Mouse (Mus musculus) kidney, postnatal 0 days (tissue): ENCODE measurements around the gene Snw1. TPM values are rescaled to one million over a fixed set of nuclear protein-coding genes. Genes with fewer than 3 reads are reported as not detected.

ENCODE experiments used
- ATAC-seq: fragments of 200-750 bp; cut with Nextera tagmentation; replicated peaks from 2 replicates; pipeline ENCODE4 v1.8.0; 2017; ENCODE audit warnings: low read depth, moderate number of reproducible peaks, moderate TSS enrichment, moderate library complexity; ENCODE audit not compliant: low FRiP score
- DNase-seq: peaks from one replicate; pipeline ENCODE4 v3.0.0-alpha.2; 2016; ENCODE audit warnings: low spot score
- H3K27ac ChIP-seq: fragments of 300-500 bp; sonication (generic); 2 replicates; pipeline ENCODE4 v1.5.1; 2014; ENCODE audit warnings: mild to moderate bottlenecking
- H3K27me3 ChIP-seq: fragments of 300-500 bp; sonication (generic); 2 replicates; pipeline ENCODE4 v1.6.1; 2014; ENCODE audit warnings: low read length, mixed read lengths; ENCODE audit not compliant: insufficient read depth
- H3K36me3 ChIP-seq: fragments of 300-500 bp; sonication (generic); 2 replicates; pipeline ENCODE4 v1.6.1; 2014; ENCODE audit warnings: low read length, mixed read lengths; ENCODE audit not compliant: insufficient read depth
- H3K4me1 ChIP-seq: fragments of 300-500 bp; sonication (generic); replicated peaks from 2 replicates; pipeline ENCODE4 v1.6.1; 2014; ENCODE audit warnings: antibody characterized with exemption, low read length, mixed read lengths; ENCODE audit not compliant: insufficient read depth
- H3K4me2 ChIP-seq: fragments of 300-500 bp; sonication (generic); 2 replicates; pipeline ENCODE4 v1.6.1; 2014; ENCODE audit warnings: mild to moderate bottlenecking, low read length, moderate library complexity, mixed read lengths
- H3K4me3 ChIP-seq: fragments of 300-500 bp; sonication (generic); replicated peaks from 2 replicates; pipeline ENCODE4 v1.5.1; 2014; ENCODE audit warnings: low read depth, low read length
- H3K9ac ChIP-seq: fragments of 300-500 bp; sonication (generic); 2 replicates; pipeline ENCODE4 v1.6.1; 2014; ENCODE audit warnings: low read depth, low read length
- H3K9me3 ChIP-seq: fragments of 300-500 bp; sonication (generic); replicated peaks from 2 replicates; pipeline ENCODE4 v1.6.1; 2016; ENCODE audit warnings: low read length, inconsistent platforms, mixed read lengths
- CTCF ChIP-seq: IDR thresholded peaks from 2 replicates; pipeline ENCODE4 v1.5.1; 2016; ENCODE audit warnings: antibody characterized with exemption, low read depth, mild to moderate bottlenecking, moderate library complexity
- WGBS: fragments of 180-500 bp; shearing (Covaris S2); extraction: QIAGEN DNeasy Blood & Tissue Kit; methylation state at CpG from one replicate; pipeline ENCODE4 v1.1.7; 2014; 5-methylcytosine and 5-hydroxymethylcytosine counted together
- polyA plus RNA-seq: library from polyadenylated mRNA; unstranded; fragments of >200 nt; fragmentation: Nextera tagmentation; extraction: Ambion mirVana; gene quantifications from 2 replicates; pipeline ENCODE4 v1.2.1, GENCODE M21; 2015

Gene Snw1
- polyA plus RNA-seq, 1 experiment from 2014 or later = 130 TPM

- DNase-seq = peak; percentile 18
- Histone ChIP-seq H3K9me3 (no peaks in the 10 kb centered on the region), H3K36me3 (no peaks in the 10 kb centered on the region), H3K27ac (no peak overlapping the region), H3K27me3 (no peaks in the 10 kb centered on the region), H3K9ac (no peak overlapping the region), H3K4me1 (no peaks in the 10 kb centered on the region), H3K4me2 (no peak overlapping the region), H3K4me3 (no peak overlapping the region)
- peak; percentile 32; the same call in 1 of the 2 replicates for TF ChIP-seq CTCF
- no peak; the same call in 1 of the 2 replicates for ATAC-seq
- 69% methylated on average over 3 of the region's 3 CpGs for WGBS
These were observed 2.7 kb upstream of the Snw1 start for GRCm38 (mm10) chr12:87474756-87475155.

DNA sequence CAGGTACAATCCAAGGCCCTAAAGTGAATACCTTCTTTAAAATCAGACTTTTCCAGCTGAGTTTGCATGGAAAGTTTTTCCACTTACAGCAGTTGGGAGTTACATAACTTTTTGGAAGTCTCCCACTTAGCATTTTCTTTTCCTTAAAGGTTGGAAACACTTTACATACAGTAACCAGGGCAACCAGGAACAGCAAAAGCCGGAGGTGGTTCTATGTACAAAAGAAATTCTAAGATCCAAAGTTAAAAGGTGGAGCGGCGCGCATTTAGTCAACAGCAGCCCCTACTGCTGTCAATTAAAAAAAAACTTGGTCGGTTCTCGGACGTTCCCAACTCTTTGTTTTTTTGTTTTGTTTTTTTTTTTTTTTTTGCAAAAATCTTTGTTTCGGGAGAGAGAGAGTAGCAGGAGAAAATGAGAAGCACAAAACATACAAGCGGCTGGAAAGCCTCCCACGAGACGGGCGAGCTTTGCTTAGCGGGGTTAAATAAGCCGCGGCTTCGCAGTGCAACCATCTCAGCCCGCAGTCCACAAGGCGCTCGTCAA lies 582 bp downstream of the Snw1 start:
- peak; percentile 62 for DNase-seq
- Histone ChIP-seq H3K4me1 (no peaks in the 10 kb centered on the region), H3K9me3 (no peaks in the 10 kb centered on the region), H3K27me3 (no peaks in the 10 kb centered on the region), H3K4me3 (peak overlapping the region; percentile 88), H3K4me2 (peak overlapping the region; percentile 57), H3K27ac (peak overlapping the region; percentile 95), H3K9ac (peak overlapping the region; percentile 94), H3K36me3 (peaks cover 12% of the 10 kb centered on the region)
- no peak for ATAC-seq
- under 1% methylated on average over 19 of the region's 19 CpGs for WGBS
- no peak for TF ChIP-seq CTCF

- Histone ChIP-seq H3K4me1 (no peaks in the 10 kb centered on the region), H3K27ac (no peak overlapping the region), H3K4me3 (no peak overlapping the region), H3K4me2 (peak overlapping the region; percentile 57), H3K9ac (no peak overlapping the region), H3K9me3 (no peaks in the 10 kb centered on the region), H3K36me3 (peaks cover 13% of the 10 kb centered on the region), H3K27me3 (no peaks in the 10 kb centered on the region)
- 47% methylated on average over 7 of the region's 7 CpGs for WGBS
- TF ChIP-seq CTCF = no peak
- ATAC-seq = no peak
- DNase-seq = no peak
These were observed 1.6 kb downstream of the Snw1 start for GRCm38 (mm10) chr12:87470263-87471136.

GRCm38 (mm10) chr12:87464678-87465297 lies 7.3 kb downstream of the Snw1 start:
- TF ChIP-seq CTCF = no peak
- Histone ChIP-seq H3K9ac (no peak overlapping the region), H3K4me1 (no peaks in the 10 kb centered on the region), H3K27ac (no peak overlapping the region), H3K9me3 (no peaks in the 10 kb centered on the region), H3K4me3 (no peak overlapping the region), H3K36me3 (peaks cover 40% of the 10 kb centered on the region), H3K27me3 (no peaks in the 10 kb centered on the region), H3K4me2 (no peak overlapping the region)
- DNase-seq (no peak), ATAC-seq (no peak)
- WGBS = 92% methylated on average over 6 of the region's 6 CpGs

DNA sequence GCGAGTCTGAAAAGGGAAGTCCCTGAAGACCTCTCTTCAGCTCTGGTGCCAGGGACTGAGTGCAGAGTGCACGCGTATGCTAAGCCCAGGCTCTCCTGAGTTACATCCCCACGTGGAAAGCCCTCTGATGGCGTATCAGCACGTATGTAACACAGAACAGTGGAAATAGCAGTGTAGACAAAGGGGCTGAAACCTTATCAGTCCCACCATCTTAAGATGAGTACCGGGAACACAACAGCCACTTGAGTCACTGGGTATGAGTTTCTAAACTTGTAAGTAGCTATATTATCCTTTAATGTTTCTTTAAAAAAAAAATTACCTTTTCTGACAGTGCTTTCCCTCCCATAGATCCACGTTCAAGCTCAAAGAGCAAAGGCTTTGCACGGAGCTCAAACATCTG lies 22.6 kb downstream of the Snw1 start:
- 89% methylated on average over 9 of the region's 9 CpGs for WGBS
- H3K9ac ChIP-seq = no peak overlapping the region
- no peak overlapping the region for H3K27ac ChIP-seq
- H3K36me3 ChIP-seq = peaks cover 51% of the 10 kb centered on the region
- H3K4me1 ChIP-seq = no peaks in the 10 kb centered on the region
- no peaks in the 10 kb centered on the region for H3K9me3 ChIP-seq
- ATAC-seq = no peak
- H3K27me3 ChIP-seq = no peaks in the 10 kb centered on the region
- no peak for TF ChIP-seq CTCF
- no peak overlapping the region for H3K4me2 ChIP-seq
- H3K4me3 ChIP-seq = no peak overlapping the region
- no peak for DNase-seq

DNA sequence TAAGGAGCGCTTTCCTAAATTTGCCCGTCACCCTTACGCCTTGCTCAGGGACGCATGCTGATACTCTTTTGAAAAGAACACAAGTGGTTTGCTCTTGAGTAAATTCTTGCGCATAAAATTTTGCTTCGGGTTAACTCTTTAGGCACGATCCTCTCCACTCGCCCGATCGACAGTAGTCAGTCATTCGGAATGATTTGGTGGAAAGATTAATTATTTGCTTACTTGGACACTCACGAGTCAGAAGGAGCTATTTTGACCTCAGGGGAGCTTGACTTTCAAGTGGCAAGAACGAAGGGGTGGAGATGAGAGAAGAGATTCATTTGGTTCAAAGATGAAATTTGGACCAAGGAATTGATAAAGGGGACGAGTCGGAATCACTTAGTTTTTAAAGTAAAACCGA lies 27.9 kb downstream of the Snw1 start:
- H3K9me3 ChIP-seq = no peaks in the 10 kb centered on the region
- no peak overlapping the region for H3K27ac ChIP-seq
- no peak for TF ChIP-seq CTCF
- no peak for DNase-seq
- H3K4me1 ChIP-seq = peaks cover 9% of the 10 kb centered on the region; the same call in 1 of the 2 replicates
- 3% methylated on average over 16 of the region's 16 CpGs for WGBS
- peaks cover 15% of the 10 kb centered on the region for H3K36me3 ChIP-seq
- H3K9ac ChIP-seq = peak overlapping the region; percentile 89; the same call in 1 of the 2 replicates
- no peaks in the 10 kb centered on the region for H3K27me3 ChIP-seq
- 0 out of 2 replicates have a peak, but pooled peaks have one; percentile 42 for ATAC-seq
- H3K4me3 ChIP-seq = peak overlapping the region; percentile 93
- peak overlapping the region; percentile 72 for H3K4me2 ChIP-seq
